Mouse (Mus musculus): ENCODE data around the gene Slc4a3.

The Slc4a3 gene

DNA sequence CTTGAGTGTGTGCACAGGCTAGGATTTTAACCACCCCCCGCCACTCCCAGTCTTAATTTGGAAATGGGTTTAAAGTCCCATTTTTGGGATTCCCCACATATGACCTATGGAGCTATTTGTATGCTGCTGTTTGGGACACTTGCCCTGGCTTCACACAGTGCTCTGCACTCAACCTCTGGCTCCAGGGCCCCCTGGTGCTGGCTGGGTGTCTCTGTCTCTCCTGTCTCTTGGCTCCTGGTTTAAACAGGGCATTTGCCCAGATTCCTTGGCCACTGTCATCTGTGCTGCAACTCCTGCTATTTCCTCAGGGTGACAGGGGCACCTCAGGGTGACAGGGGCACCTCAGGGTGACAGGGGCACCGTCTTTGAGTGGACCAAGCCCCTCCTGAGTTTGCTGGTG, 50.8 kb downstream of the Slc4a3 start:
- DNase-seq (ENCODE audit: low spot score) = no peak

GRCm38 (mm10) chr1:75597622-75598021, 51.6 kb downstream of the Slc4a3 start:
- peak; percentile 82 for DNase-seq (ENCODE audit: low spot score)

DNA sequence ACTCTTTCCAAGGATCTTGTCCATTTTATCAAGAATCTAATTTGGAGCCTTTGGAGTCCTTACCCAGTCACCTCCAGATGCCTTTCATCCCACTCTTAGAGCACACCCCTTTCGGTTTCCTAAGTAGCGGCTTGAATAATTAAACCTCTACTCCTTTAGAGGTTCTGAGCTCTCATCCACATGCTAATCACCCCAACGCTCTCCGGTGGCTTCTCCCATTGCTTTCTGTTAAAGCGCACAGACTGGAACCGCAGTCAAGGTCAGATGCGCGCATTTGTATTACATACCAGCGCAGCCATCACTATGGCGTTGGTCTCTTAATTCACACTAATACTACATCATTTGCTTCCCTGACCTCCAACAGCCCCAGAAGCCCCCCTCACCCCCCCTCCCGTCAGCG, 55.7 kb downstream of the Slc4a3 start:
- no peak for DNase-seq (ENCODE audit: low spot score)

- DNase-seq (ENCODE audit: low spot score) = no peak
Observed at GRCm38 (mm10) chr1:75603584-75603983, 57.5 kb downstream of the Slc4a3 start.

DNA sequence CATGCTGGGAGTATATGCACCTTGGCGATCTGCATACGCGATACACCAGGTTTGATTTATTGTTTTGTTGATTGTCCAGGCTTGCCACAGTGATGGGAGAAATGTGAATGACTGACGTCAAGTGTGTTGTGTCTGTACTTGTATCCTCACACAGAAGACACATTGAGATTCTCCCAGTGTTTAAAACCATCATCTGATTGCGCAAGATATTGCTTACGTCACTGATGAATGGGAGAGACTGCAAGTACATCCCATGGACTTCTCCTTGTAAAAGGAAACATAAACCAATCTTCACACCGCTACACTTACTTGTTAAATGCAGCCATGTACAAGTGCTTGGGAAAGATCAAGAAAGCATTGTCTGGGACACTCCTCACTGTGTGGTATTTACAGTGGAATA, 62.2 kb downstream of the Slc4a3 start:
- DNase-seq (ENCODE audit: low spot score) = no peak

GRCm38 (mm10) chr1:75608625-75609263, 62.7 kb downstream of the Slc4a3 start:
- DNase-seq (ENCODE audit: low spot score) = no peak

DNA sequence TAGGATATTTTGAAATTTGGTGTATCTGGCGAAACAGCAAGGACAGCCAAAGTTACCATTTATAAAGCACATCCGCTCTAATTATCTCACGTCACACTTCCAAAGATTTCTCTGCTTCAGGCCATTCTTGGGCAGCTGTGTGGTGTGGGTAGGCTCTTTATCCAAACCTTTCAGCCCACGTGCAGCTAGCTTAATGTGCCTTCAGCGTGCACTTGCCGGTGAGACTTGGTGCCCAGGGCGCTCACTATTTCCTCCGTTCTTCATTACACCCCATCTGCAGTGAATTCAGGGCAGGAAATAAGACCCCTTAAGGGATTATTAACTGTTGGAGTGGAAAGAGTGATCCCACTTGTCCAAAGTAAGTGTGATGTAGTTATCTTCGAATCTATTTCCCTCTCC, 63.2 kb downstream of the Slc4a3 start:
- DNase-seq (ENCODE audit: low spot score) = no peak

DNA sequence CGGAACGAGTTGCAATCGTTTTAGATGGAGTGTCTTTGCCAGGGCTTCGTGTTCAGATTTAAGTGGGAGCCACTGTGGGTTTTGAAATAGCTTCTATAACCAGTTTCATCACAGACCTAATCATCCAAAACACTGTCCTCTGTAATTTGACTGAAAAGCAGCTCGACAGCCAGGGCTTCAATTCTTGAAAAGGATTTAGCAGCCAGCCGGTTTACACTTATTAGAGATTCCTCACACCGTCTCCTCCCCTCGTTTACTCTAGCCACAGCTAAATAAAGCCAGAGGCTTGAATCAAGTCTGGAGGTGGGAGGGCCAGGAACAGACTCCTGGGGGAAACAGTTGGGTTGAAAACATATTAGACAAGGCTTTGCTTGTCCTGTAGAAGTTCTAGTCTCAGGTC, 64.5 kb downstream of the Slc4a3 start:
- no peak for DNase-seq (ENCODE audit: low spot score)

All from embryo, embryonic 10.5 days (tissue).